7 mouse cellular contexts compared by ENCODE assay signal in genomic region chr19:32180756-32181674, GRCm38 (mm10).
DNase-seq lines count a peak whose midpoint lies in the region; ATAC-seq and TF ChIP-seq lines count a peak whose summit lies in the region.

No protein-coding gene starts in this region.

- TF ChIP-seq CTCF in G1E (IDR thresholded peaks at IDR 0.05; ENCODE audit: low read depth, low read length), result no peak

- peaks cover 78% of the 10 kb centered on the region for H3K4me1 ChIP-seq in G1E (ENCODE audit: insufficient read depth, low read depth, low read length)

- no peaks in the 10 kb centered on the region for H3K9me3 ChIP-seq in G1E (replicated peaks)

- peaks cover 58% of the 10 kb centered on the region for H3K36me3 ChIP-seq in G1E (replicated peaks)

- no peaks in the 10 kb centered on the region for H3K27me3 ChIP-seq in G1E (ENCODE audit: insufficient read depth, low read length)

- no peak overlapping the region; the same call in 1 of the 2 replicates for H3K4me3 ChIP-seq in G1E (ENCODE audit: low read depth, low read length)

- peak; percentile 48; the same call in 1 of the 2 replicates for ATAC-seq in G1E (ENCODE audit: extremely low read depth, insufficient number of reproducible peaks, low FRiP score, poor library complexity, severe bottlenecking)
- peak; percentile 64 for ATAC-seq in megakaryocyte-erythroid progenitor cell, adult 5-6 weeks (replicated peaks; ENCODE audit: low FRiP score, low TSS enrichment, poor library complexity, severe bottlenecking)
- ATAC-seq in CD4-positive, CD25-positive, alpha-beta regulatory T cell, adult 4 months, result no peak

- DNase-seq in G1E (ENCODE audit: low spot score), result peak; percentile 41
- DNase-seq in adrenal gland, postnatal 10 days, result peak; percentile 80
- DNase-seq in heart, adult 18-20 months, result peak; percentile 85 to 92
- peak; percentile 55 for DNase-seq in kidney, postnatal 10 days
- no peak for DNase-seq in layer of hippocampus, adult 9-10 months (ENCODE audit: low spot score)
